Mouse (Mus musculus) testis, adult 2 months (tissue): ENCODE measurements around the gene Eme1.

Experiments used
- CTCF ChIP-seq: fragments of 200-500 bp; IDR thresholded peaks from 2 replicates; pipeline ENCODE4 v1.5.1; 2012; ENCODE audit warnings: low read depth, mild to moderate bottlenecking, inconsistent platforms, low read length, moderate library complexity; ENCODE audit not compliant: control insufficient read depth, insufficient read depth, insufficient replicate concordance
- POLR2A ChIP-seq: fragments of 200-500 bp; IDR thresholded peaks from 2 replicates; pipeline ENCODE4 v1.6.1; 2012; ENCODE audit warnings: low read depth, mild to moderate bottlenecking, inconsistent platforms, low read length, moderate library complexity; ENCODE audit not compliant: control insufficient read depth

DNA sequence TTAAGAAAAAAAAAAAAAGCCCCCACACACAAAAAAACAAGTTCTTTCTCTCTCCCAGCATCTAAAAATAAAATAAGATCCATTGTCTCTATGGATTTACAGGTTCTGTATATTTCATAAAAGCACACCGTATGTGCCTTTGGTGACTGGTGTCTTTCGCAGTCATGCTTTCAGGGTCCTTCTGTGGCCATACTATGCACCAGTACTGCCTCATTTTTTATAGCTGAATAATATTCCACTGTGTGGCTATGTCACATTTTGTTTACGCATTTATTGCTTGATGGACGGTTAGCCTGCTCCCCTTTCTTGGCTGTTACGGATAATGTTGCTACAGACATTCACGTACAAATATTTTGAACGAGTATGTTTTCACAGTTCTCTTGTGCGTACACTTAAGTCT is 791 bp downstream of the Eme1 start:
- no peak for TF ChIP-seq POLR2A
- TF ChIP-seq CTCF = no peak
